Mouse (Mus musculus): Measurements from ENCODE around the gene H2-T22. TPM values are rescaled to one million over a fixed set of nuclear protein-coding genes. Genes with fewer than 3 reads are reported as not detected.
"Not testable (repeated sequence)": the region's sequence is repeated elsewhere in the genome, so short reads cannot be mapped to it uniquely, and the experiment has no call there.

The H2-T22 gene
- polyA plus RNA-seq, 1 experiment from 2014 or later, result 9.2 TPM

DNA sequence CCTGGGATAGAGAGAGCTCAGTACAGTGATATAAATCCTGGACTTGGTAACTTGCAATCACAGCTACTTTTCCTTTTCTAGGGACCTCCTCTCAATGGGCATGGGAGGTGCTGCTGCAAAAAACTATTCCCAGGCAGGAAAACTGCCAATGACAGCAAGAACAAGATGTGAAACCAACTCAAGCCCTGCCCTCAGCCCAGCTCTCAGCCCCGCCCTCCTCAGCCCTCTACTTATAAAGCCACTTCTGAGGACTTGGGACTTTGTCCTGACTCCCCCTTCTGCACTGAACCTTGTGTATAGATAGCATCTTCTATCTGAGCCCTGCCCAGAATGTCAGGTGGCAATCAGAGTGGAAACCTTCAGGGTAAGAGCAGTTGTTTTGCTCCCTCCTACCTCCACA lies 15.8 kb upstream of the H2-T22 start, which contains the start of gene Gm11127:
TSS of gene Gm11127 (minus strand) at position 10 of the 400 bp plus-strand sequence.
- DNase-seq (ENCODE audit: low spot score); H3K36me3 ChIP-seq (ENCODE audit: control insufficient read depth, insufficient read depth, low read length); H3K4me3 ChIP-seq (ENCODE audit: low read depth, low read length); ATAC-seq (ENCODE audit: insufficient read depth, low FRiP score, low TSS enrichment); H3K4me1 ChIP-seq (ENCODE audit: control insufficient read depth, insufficient read depth, low read length); H3K27ac ChIP-seq (ENCODE audit: low read depth, low read length); H3K9ac ChIP-seq (ENCODE audit: low read length); H3K9me3 ChIP-seq (ENCODE audit: control insufficient read depth, low read length); H3K4me2 ChIP-seq (ENCODE audit: low read depth); H3K27me3 ChIP-seq (ENCODE audit: control insufficient read depth, insufficient read depth, low read length): not testable (repeated sequence)
- 63% methylated on average over 1 of the region's 1 CpGs for WGBS

- H3K9ac ChIP-seq (ENCODE audit: low read length); H3K4me2 ChIP-seq (ENCODE audit: low read depth); H3K4me3 ChIP-seq (ENCODE audit: low read depth, low read length); H3K36me3 ChIP-seq (ENCODE audit: control insufficient read depth, insufficient read depth, low read length); H3K9me3 ChIP-seq (ENCODE audit: control insufficient read depth, low read length); H3K27ac ChIP-seq (ENCODE audit: low read depth, low read length); H3K27me3 ChIP-seq (ENCODE audit: control insufficient read depth, insufficient read depth, low read length); DNase-seq (ENCODE audit: low spot score); H3K4me1 ChIP-seq (ENCODE audit: control insufficient read depth, insufficient read depth, low read length); ATAC-seq (ENCODE audit: insufficient read depth, low FRiP score, low TSS enrichment): not testable (repeated sequence)
- WGBS, result 90% methylated on average over 23 of the region's 25 CpGs
Observed at GRCm38 (mm10) chr17:36057927-36058326, 15.4 kb upstream of the H2-T22 start.

- Histone ChIP-seq H3K4me3 (ENCODE audit: low read depth, low read length) (no peak overlapping the region), H3K4me2 (ENCODE audit: low read depth) (peak overlapping the region; percentile 51), H3K4me1 (ENCODE audit: control insufficient read depth, insufficient read depth, low read length) (no peaks in the 10 kb centered on the region), H3K27ac (ENCODE audit: low read depth, low read length) (no peak overlapping the region), H3K27me3 (ENCODE audit: control insufficient read depth, insufficient read depth, low read length) (no peaks in the 10 kb centered on the region), H3K9me3 (ENCODE audit: control insufficient read depth, low read length) (no peaks in the 10 kb centered on the region), H3K9ac (ENCODE audit: low read length) (no peak overlapping the region), H3K36me3 (ENCODE audit: control insufficient read depth, insufficient read depth, low read length) (no peaks in the 10 kb centered on the region)
- 84% methylated on average over 3 of the region's 3 CpGs for WGBS
- DNase-seq (ENCODE audit: low spot score) (no peak), ATAC-seq (ENCODE audit: insufficient read depth, low FRiP score, low TSS enrichment) (no peak)
Observed at GRCm38 (mm10) chr17:36043286-36043685, 739 bp upstream of the H2-T22 start.

DNA sequence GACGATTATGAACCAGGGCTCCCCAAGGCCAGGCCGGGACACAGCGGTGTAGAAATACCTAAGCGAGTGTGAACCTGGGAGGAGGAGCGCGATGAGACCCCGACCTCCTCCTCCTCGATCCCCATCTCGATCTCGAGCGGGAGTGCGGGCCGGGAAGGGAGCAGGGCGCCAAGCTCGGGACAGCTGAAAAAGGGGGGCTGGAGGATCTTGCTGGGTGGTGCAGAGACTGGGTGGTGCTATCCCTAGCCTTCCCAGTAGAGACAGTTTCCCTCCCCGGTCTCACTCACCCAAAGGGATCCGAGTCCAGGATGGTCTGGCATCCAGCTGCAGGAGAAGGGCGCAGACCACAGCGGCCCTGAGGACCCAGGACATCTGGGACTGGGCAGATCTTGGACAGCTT lies 492 bp downstream of the H2-T22 start:
- H3K4me1 ChIP-seq (ENCODE audit: control insufficient read depth, insufficient read depth, low read length); DNase-seq (ENCODE audit: low spot score); H3K9me3 ChIP-seq (ENCODE audit: control insufficient read depth, low read length); H3K36me3 ChIP-seq (ENCODE audit: control insufficient read depth, insufficient read depth, low read length); H3K27ac ChIP-seq (ENCODE audit: low read depth, low read length); H3K27me3 ChIP-seq (ENCODE audit: control insufficient read depth, insufficient read depth, low read length): not testable (repeated sequence)
- ATAC-seq (ENCODE audit: insufficient read depth, low FRiP score, low TSS enrichment), result peak; percentile 78
- WGBS, result 1% methylated on average over 18 of the region's 19 CpGs
- Histone ChIP-seq H3K4me3 (ENCODE audit: low read depth, low read length) (peak overlapping the region; percentile 26), H3K4me2 (ENCODE audit: low read depth) (peak overlapping the region; percentile 51), H3K9ac (ENCODE audit: low read length) (peak overlapping the region; percentile 26)

- H3K4me3 ChIP-seq (ENCODE audit: low read depth, low read length); H3K4me1 ChIP-seq (ENCODE audit: control insufficient read depth, insufficient read depth, low read length); H3K4me2 ChIP-seq (ENCODE audit: low read depth); DNase-seq (ENCODE audit: low spot score); H3K27ac ChIP-seq (ENCODE audit: low read depth, low read length); H3K9me3 ChIP-seq (ENCODE audit: control insufficient read depth, low read length); H3K36me3 ChIP-seq (ENCODE audit: control insufficient read depth, insufficient read depth, low read length); H3K27me3 ChIP-seq (ENCODE audit: control insufficient read depth, insufficient read depth, low read length); H3K9ac ChIP-seq (ENCODE audit: low read length); ATAC-seq (ENCODE audit: insufficient read depth, low FRiP score, low TSS enrichment): not testable (repeated sequence)
- 93% methylated on average over 2 of the region's 2 CpGs for WGBS
Observed at GRCm38 (mm10) chr17:36040604-36041003, 1.9 kb downstream of the H2-T22 start.

- not testable (repeated sequence) for H3K4me3 ChIP-seq (ENCODE audit: low read depth, low read length); H3K36me3 ChIP-seq (ENCODE audit: control insufficient read depth, insufficient read depth, low read length); H3K27me3 ChIP-seq (ENCODE audit: control insufficient read depth, insufficient read depth, low read length); H3K27ac ChIP-seq (ENCODE audit: low read depth, low read length); H3K4me2 ChIP-seq (ENCODE audit: low read depth); ATAC-seq (ENCODE audit: insufficient read depth, low FRiP score, low TSS enrichment); H3K4me1 ChIP-seq (ENCODE audit: control insufficient read depth, insufficient read depth, low read length); DNase-seq (ENCODE audit: low spot score); H3K9ac ChIP-seq (ENCODE audit: low read length); H3K9me3 ChIP-seq (ENCODE audit: control insufficient read depth, low read length)
- 86% methylated on average over 13 of the region's 13 CpGs for WGBS
Observed at GRCm38 (mm10) chr17:36036126-36036525, 6.4 kb downstream of the H2-T22 start.

DNA sequence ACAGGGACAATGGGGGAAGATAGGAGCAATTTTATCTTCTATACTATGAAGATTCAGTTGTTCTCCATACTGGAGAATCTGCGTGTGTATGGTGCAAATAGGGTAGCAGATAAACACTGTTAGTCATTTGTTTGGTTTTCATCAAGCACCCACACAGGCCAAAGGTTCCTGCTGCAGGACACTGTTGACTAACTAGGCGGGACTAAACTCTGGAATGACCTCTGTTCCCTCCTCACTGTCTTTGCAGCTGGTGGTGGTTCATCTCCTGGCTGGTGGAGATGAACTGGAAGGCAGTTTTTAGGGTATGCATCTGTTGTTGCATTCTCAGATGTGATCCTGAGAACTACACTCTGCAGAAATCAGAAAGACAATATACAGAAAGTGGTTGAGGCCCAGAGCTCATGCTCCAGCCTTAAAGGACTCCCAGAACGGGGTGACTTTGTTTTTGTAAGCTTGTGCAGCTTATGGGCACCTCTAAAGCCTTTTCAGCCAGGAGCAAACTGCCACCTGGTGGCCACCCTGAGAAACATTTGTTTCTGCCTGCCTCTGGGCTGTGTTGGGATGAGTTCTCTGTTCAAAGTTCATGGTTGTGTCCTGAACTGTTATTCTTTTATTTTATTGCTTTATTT lies 7.4 kb downstream of the H2-T22 start:
- not testable (repeated sequence) for DNase-seq (ENCODE audit: low spot score); H3K4me2 ChIP-seq (ENCODE audit: low read depth); H3K36me3 ChIP-seq (ENCODE audit: control insufficient read depth, insufficient read depth, low read length); H3K27me3 ChIP-seq (ENCODE audit: control insufficient read depth, insufficient read depth, low read length); ATAC-seq (ENCODE audit: insufficient read depth, low FRiP score, low TSS enrichment); H3K27ac ChIP-seq (ENCODE audit: low read depth, low read length); H3K4me1 ChIP-seq (ENCODE audit: control insufficient read depth, insufficient read depth, low read length); H3K9me3 ChIP-seq (ENCODE audit: control insufficient read depth, low read length); H3K4me3 ChIP-seq (ENCODE audit: low read depth, low read length); H3K9ac ChIP-seq (ENCODE audit: low read length)
- 37% methylated on average over 3 of the region's 3 CpGs for WGBS

GRCm38 (mm10) chr17:36034524-36034923 lies 8.0 kb downstream of the H2-T22 start:
- not testable (repeated sequence) for ATAC-seq (ENCODE audit: insufficient read depth, low FRiP score, low TSS enrichment); H3K4me2 ChIP-seq (ENCODE audit: low read depth); H3K27me3 ChIP-seq (ENCODE audit: control insufficient read depth, insufficient read depth, low read length); H3K4me3 ChIP-seq (ENCODE audit: low read depth, low read length); H3K36me3 ChIP-seq (ENCODE audit: control insufficient read depth, insufficient read depth, low read length); H3K4me1 ChIP-seq (ENCODE audit: control insufficient read depth, insufficient read depth, low read length); H3K9ac ChIP-seq (ENCODE audit: low read length); H3K9me3 ChIP-seq (ENCODE audit: control insufficient read depth, low read length); H3K27ac ChIP-seq (ENCODE audit: low read depth, low read length); DNase-seq (ENCODE audit: low spot score)
- WGBS, result 64% methylated on average over 3 of the region's 3 CpGs

- DNase-seq (ENCODE audit: low spot score); ATAC-seq (ENCODE audit: insufficient read depth, low FRiP score, low TSS enrichment); H3K27ac ChIP-seq (ENCODE audit: low read depth, low read length); H3K27me3 ChIP-seq (ENCODE audit: control insufficient read depth, insufficient read depth, low read length); H3K36me3 ChIP-seq (ENCODE audit: control insufficient read depth, insufficient read depth, low read length); H3K4me1 ChIP-seq (ENCODE audit: control insufficient read depth, insufficient read depth, low read length); H3K9me3 ChIP-seq (ENCODE audit: control insufficient read depth, low read length): not testable (repeated sequence)
- under 1% methylated on average over 25 of the region's 25 CpGs for WGBS
- H3K4me2 ChIP-seq (ENCODE audit: low read depth), result peak within 1 kb of the TSS; percentile 64
- H3K9ac ChIP-seq (ENCODE audit: low read length), result peak within 1 kb of the TSS; percentile 42
- peak within 1 kb of the TSS; percentile 38 for H3K4me3 ChIP-seq (ENCODE audit: low read depth, low read length)
Observed at GRCm38 (mm10) chr17:36032351-36032875, 10.1 kb downstream of the H2-T22 start, which contains the start of gene H2-T23. H2-T23 (minus strand) TSS chr17:36032855.

Measured in neural tube, embryonic 11.5 days (tissue).